Mouse (Mus musculus) cerebellum, adult 11 months (tissue): ENCODE measurements around the gene Snph.
A peak's percentile ranks its signal among the peaks of the same experiment; 100 is the strongest.

Experiments used
- DNase-seq: peaks from one replicate; pipeline ENCODE4 v3.0.0; 2022

The Snph gene

GRCm38 (mm10) chr2:151598068-151598467, 34.3 kb downstream of the Snph start:
- no peak for DNase-seq

- DNase-seq = no peak
Measured at GRCm38 (mm10) chr2:151587306-151587705, 45.1 kb downstream of the Snph start.

DNA sequence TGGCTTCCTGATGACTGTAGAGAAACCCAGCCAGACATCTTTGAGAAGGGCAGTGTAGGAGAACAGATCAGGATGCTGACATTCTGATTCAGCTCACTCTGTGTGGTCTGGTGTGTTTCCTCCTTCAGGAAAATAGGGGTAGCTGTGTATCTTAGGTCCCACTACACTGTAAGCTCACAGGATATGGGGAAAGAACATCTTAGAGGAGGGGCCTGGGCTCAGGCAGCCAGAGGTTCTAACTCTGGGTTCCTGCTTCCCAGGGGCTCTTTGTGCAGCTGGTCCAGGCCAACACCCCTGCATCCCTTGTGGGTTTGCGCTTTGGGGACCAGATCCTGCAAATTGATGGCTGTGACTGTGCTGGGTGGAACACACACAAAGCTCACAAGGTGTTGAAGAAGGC, 45.6 kb downstream of the Snph start:
- no peak for DNase-seq

- DNase-seq = no peak
Measured at GRCm38 (mm10) chr2:151585934-151586333, 46.5 kb downstream of the Snph start.

DNA sequence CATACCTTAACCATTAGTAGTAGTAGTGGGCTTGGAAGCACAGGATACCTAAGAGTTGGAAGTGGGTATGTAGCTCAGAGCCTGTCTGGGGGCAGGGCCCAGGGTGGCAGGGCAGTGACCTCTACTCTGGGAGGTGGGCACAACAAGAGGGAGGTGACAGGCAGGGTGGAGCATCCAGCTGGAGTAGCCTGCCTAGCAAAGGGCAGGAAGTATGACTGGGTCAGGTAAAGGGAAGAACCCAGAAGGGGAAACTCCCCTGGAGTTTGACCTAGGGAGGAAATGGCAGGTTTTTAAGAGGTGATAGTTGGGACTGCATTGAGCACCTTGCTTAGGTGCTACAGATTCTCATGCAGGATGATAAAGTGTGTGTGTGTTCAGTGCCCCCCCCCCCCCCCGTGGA, 51.4 kb downstream of the Snph start:
- no peak for DNase-seq

DNA sequence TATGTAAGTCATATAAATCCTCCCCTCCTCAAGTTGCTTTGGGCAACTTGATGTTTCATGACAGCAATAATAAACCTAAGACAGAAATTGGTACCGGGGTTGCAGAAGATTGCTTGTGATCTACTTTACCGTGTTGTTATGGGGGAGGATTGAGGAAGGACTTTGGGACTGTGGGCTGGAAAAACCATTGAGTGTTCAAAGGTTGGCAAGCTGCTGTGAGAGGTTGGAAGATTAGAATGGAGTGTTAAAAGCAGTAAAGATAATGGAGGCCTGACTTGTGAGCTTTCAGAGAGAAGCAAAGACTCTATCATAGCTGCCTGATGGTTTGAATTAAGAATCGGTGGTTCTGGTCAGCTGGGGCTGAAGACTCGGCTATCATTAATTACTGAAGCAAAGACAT, 53.2 kb downstream of the Snph start:
- no peak for DNase-seq

DNA sequence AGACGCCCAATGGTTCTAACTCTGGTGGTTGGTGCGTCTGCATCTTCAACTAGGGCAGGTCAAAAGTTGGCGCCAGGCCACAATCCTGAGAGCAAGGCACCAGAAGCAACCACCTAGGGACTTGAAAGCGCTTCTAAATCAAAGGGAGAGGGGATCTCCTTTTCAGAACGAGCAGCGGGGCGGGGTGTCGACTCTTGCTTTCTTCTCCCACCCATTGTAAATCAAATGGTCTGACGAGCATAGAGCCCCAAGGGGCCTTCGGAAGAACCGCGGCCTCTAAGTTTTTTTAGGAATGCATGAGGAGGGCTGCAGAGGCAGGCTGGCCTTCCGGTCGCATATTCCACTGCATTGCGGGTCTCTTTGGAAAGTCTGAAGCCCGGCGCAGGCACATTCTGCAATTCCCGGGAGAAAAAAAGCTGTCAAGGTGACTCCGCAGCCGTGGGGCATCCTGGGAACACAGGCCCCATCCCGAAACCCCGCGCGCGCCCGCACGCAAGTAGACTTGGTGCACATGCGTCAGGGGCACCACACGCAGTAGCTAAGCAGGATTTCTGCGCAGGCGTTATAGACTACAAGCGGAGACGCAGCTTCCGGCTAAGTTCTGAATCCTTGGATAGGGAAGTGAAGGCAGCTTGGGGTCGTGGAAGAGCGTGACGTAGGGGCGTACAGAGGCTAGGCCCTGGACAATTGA, 56.5 kb downstream of the Snph start:
- peak; percentile 89 for DNase-seq

DNA sequence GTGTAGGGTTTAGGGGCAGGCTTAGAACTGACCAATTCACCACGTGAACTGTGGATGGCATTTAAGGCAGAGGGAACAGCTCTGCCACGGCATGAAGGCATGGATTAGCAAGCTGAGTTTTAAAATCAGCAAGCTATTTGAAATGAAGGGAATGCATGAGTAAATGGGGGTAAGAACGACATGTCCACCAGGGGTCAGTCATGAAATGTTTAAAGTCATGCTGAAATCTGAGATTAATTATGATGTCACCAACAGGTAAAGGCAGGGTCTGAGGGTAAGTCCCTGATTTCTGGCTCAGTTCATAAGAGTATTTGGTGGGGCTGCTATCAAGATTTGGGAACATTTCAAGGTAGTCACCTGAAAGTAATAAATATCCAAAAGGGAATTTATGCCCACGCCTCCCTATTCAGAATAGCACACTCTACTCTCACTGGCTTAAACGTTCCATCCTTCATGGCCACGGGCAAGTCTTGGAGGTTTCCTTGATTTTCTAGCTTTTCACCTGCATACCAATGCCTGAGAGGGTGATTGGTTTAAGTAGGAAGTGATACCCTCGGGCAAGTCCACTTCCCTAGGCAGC, 57.2 kb downstream of the Snph start:
- DNase-seq = peak; percentile 50

GRCm38 (mm10) chr2:151574607-151575006, 57.8 kb downstream of the Snph start:
- no peak for DNase-seq

GRCm38 (mm10) chr2:151573667-151574066, 58.7 kb downstream of the Snph start:
- DNase-seq = no peak

DNA sequence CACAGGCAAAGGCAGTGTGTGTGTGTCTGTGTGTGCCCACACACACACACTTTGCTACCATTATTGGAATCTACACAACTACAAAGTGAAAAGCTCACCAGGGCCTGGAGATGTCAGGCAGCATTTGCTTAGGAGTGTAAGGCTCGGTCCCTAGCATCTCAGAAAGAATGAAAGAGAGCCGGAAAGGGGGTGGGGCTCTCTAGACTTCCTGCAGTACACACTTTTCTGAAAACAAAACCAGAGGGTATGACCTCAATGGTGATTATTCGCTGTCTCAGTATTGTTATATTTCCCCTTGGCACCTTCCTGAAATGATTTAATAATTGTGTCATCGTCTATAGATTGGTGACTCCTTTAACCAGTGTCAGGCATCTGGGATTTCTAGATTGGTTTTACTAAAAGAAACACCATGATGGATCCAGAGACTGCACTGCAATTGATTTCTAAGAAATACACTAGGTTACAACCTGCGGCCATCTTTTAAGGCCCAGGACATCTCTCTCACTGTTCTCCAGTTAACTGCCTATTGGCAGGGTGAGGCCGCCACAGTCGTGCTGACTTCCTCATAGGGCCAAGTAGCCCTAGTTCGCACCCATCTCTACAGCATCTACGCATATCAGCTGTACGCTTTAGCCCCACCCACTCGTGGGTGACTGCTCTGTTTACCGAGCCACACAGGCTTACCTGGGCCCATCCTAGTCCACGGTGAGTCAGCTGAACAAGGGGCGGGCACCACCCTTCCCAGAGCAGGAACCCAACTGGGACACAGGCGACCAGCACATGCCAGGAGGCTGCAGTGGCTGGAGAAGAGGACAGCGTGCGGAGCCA, 60.3 kb downstream of the Snph start, which contains the start of gene Sdcbp2:
TSS of gene Sdcbp2 (plus strand) at position 750 of the 828 bp plus-strand sequence.
- no peak for DNase-seq

GRCm38 (mm10) chr2:151569452-151569851, 62.9 kb downstream of the Snph start:
- no peak for DNase-seq

DNA sequence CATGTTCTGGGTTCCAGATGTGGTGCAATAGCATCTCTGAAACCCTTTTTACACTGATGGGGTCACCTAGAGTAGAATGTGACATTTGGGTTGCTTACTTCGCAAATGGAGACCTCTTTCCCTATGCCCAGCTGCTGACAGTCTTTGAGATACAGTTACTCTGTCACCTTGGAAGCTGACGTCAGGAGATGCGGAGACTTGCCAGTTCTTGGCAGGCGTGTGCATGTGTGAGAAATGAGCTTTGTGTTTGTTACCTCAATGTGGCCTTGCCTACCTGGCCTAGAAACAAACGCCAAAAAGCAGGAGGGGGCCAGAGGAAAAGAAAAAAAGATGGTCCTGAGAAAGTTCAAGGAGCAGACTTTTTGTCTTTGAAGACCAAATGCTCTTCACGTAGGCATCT, 65.5 kb downstream of the Snph start:
- no peak for DNase-seq

DNA sequence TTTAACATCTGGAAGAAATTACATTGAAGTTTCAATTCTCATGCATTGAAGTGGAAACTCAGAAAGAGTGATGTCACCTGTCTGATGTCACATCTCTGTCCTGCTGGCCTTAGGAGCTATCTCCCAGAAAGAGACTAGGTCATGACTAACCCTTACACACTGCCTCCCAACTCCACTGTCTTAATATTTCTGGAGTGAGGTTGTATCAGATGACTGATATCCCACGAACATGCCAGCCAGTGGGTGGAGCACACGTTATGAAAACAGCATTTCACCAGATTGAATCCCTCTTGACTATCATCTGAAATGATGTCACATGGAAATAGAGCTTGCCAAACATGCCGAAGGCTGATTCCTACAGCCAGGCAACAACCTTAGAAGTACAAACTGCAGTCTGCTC, 67.4 kb downstream of the Snph start:
- DNase-seq = no peak

GRCm38 (mm10) chr2:151564006-151564405, 68.4 kb downstream of the Snph start:
- no peak for DNase-seq

DNA sequence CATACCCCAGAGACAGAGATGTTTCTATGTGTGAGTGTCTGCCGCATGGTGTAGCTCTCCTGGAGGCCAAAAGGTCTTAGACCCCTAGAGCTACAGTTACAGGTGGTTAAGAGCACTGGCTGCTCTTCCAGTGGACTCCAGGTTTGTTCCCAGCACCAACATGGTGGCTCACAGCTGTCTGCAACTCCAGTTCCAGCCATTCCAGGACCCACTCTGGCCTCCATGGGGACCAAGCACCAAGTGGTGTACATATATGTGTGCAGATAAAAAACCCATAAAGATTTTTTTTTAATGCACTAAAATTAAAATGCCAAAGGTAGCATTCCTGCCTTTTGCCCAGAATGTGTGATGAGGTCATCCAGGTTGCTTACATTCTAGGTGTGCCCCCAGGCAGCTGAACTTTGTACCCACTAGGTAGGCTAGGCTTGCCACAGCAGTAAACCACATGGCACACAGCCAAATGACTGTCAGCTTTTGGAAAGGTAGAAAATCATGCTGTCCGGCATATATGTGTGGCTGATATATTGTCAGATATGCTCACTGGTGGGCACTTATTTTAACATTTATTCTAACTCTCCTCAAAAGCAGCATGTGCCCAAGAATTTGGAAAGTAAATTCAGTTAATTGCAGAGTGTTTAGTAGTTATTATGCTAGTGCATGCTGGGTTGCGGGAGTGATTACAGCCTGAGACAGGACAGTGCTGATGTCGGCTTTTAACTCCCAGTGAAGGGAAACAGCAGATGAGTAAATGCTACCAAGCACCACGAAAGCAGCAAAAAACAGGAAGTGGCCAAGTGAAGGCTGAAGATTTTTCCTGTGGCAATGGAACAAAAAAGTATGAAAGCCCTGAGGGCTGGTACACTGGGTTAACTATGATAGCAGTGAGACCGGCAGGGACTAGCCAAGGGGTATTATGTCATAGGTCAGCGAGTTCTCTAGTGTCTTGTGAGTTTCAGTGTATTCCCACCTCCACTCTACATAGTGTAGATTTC, 69.2 kb downstream of the Snph start:
- no peak for DNase-seq

- DNase-seq = no peak
Measured at GRCm38 (mm10) chr2:151549615-151550121, 82.7 kb downstream of the Snph start.

- DNase-seq = no peak
Measured at GRCm38 (mm10) chr2:151546571-151546970, 85.8 kb downstream of the Snph start.

DNA sequence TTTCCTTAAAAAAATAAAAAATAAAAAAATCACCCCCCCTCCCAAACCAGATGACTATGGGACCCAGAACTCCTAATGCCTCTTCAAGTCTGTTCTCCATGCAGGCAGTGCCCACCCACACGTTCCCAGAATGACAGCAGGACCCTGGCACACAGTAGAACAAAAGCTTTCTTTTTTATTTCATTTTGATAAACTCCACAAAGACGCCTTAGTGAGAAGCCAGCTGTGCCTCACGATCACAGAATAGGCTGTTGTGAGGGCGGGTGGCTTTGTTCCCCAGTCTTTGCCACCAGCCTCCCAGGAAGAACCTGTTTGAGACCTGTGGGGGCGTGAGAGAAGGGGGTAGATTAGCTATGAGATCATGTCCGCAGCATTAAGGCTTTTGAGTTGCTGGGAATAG, 87.7 kb downstream of the Snph start:
- DNase-seq = no peak

DNA sequence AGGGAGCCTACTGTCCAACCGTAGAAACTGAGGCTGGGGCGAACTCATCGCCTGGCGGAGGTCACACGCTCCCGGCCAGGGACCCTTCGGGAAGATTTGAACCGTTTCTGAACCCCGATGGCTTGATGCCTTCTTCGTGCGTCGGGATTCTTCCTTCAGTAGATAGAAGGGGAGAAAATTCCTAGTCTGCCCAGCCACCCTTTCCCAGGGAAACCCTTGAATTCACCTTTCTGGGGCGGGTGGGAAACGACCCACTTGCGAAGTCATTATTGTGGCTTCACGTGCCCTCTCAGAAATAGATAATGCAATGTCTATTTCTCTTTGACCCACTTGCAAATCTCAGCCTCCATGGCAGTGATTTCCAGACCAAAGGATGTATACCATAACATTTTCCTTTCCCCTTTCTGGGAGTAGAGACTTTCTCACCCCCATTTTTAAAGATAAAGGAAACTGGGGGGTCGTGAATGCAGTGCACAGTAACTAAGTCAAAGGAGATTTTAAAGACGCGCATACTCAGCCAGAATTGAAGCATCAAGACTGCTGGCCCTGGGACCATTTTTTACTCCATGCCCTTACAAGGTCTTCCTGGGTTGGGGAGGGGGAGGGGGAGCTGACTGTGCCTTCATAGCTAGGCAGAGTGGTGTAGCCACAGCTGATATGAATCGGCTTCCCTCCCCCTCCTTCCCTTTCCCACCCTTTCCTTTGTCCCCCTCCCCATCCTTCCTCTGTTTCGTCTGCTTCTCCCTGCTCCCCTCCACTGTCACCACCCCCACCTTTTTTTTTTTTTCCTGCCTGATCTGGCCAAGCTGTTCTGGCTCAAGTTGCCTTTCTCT, 89.1 kb downstream of the Snph start:
- peak; percentile 25 for DNase-seq

GRCm38 (mm10) chr2:151542323-151543062, 89.9 kb downstream of the Snph start, which contains the start of gene Fkbp1a:
TSS of gene Fkbp1a (plus strand) at chr2:151542483.
- peak; percentile 98 for DNase-seq
